Mouse (Mus musculus) limb, embryonic 14.5 days (tissue): ENCODE measurements at regions not wholly inside any gene's neighbourhood (a gene's known extent, or its start where the extent isn't known, plus 50 kb on each side); places are given as distances from the start of the nearest gene placed in this dataset.
"Not testable (repeated sequence)": the region's sequence is repeated elsewhere in the genome, so short reads cannot be mapped to it uniquely, and the experiment has no call there.

Source experiments
- ATAC-seq: fragments of 200-750 bp; cut with Nextera tagmentation; 2 replicates; pipeline ENCODE4 v1.8.0; 2017; ENCODE audit warnings: low read depth, moderate number of reproducible peaks, moderate TSS enrichment; ENCODE audit not compliant: low FRiP score
- DNase-seq: peaks from one replicate; pipeline ENCODE4 v3.0.0-alpha.2; 2015; ENCODE audit warnings: low spot score
- H3K27ac ChIP-seq: fragments of 300-500 bp; sonication (generic); replicated peaks from 2 replicates; pipeline ENCODE4 v1.5.1; 2014; ENCODE audit warnings: low read depth, mild to moderate bottlenecking, low read length, moderate library complexity, mixed read lengths
- H3K27me3 ChIP-seq: fragments of 300-500 bp; sonication (generic); 2 replicates; pipeline ENCODE4 v1.6.1; 2014; ENCODE audit warnings: low read length, mixed read lengths; ENCODE audit not compliant: control insufficient read depth, insufficient read depth
- H3K36me3 ChIP-seq: fragments of 300-500 bp; sonication (generic); 2 replicates; pipeline ENCODE4 v1.6.1; 2014; ENCODE audit warnings: mild to moderate bottlenecking, low read length, moderate library complexity, mixed read lengths; ENCODE audit not compliant: control insufficient read depth, insufficient read depth
- H3K4me1 ChIP-seq: fragments of 300-500 bp; sonication (generic); 2 replicates; pipeline ENCODE4 v1.6.1; 2014; ENCODE audit warnings: antibody characterized with exemption, low read length, mixed read lengths; ENCODE audit not compliant: control insufficient read depth, insufficient read depth
- H3K4me2 ChIP-seq: fragments of 300-500 bp; sonication (generic); replicated peaks from 2 replicates; pipeline ENCODE4 v1.6.1; 2014; ENCODE audit warnings: low read depth, mild to moderate bottlenecking, low read length, moderate library complexity; ENCODE audit not compliant: severe bottlenecking
- H3K4me3 ChIP-seq: fragments of 300-500 bp; sonication (generic); replicated peaks from 2 replicates; pipeline ENCODE4 v1.5.1; 2014; ENCODE audit warnings: low read length
- H3K9ac ChIP-seq: fragments of 300-500 bp; sonication (generic); 2 replicates; pipeline ENCODE4 v1.6.1; 2014; ENCODE audit warnings: mild to moderate bottlenecking, low read depth, low read length, moderate library complexity; ENCODE audit not compliant: severe bottlenecking
- H3K9me3 ChIP-seq: fragments of 300-500 bp; sonication (generic); 2 replicates; pipeline ENCODE4 v1.6.1; 2016; ENCODE audit warnings: low read length; ENCODE audit not compliant: control insufficient read depth
- POLR2A ChIP-seq: fragments of 200-500 bp; IDR thresholded peaks from 2 replicates; pipeline ENCODE4 v1.8.0; 2012; ENCODE audit warnings: inconsistent platforms, mild to moderate bottlenecking, moderate library complexity, borderline replicate concordance; ENCODE audit not compliant: insufficient read depth, insufficient read length; ENCODE audit errors: extremely low read depth
- WGBS: fragments of 180-500 bp; shearing (Covaris S2); extraction: QIAGEN DNeasy Blood & Tissue Kit; methylation state at CpG from one replicate; pipeline ENCODE4 v1.1.7; 2014; 5-methylcytosine and 5-hydroxymethylcytosine counted together

DNA sequence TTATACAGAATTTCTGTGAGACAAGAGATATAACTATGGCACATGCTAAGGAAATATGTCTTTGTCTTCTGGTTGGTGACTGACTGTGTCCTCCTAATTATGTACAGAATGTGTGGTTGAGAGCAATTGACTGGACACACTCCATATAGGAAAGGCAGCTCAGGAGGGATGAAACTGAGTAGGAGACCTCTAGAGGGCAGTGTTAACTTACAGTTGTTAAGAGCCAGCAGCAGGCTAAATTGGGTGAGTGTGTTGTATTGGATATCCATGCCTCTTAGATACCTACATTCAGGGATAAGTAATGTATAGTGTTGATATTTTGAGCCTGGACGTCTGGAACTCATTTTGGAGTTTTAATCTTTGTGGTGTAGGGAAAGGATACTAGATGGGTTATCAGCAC, 172.5 kb downstream of the Cd109 start:
- WGBS: 0% methylated on average over 1 of the region's 1 CpGs
- no peak overlapping the region for H3K4me2 ChIP-seq
- DNase-seq: peak; percentile 94
- no peaks in the 10 kb centered on the region for H3K9me3 ChIP-seq
- no peak for TF ChIP-seq POLR2A
- no peaks in the 10 kb centered on the region for H3K36me3 ChIP-seq
- H3K27ac ChIP-seq: no peak overlapping the region
- H3K4me3 ChIP-seq: no peak overlapping the region
- ATAC-seq: 0 out of 2 replicates have a peak, but pooled peaks have one; percentile 62
- H3K27me3 ChIP-seq: no peaks in the 10 kb centered on the region
- H3K4me1 ChIP-seq: peaks cover 5% of the 10 kb centered on the region; the same call in 1 of the 2 replicates
- no peak overlapping the region for H3K9ac ChIP-seq

DNA sequence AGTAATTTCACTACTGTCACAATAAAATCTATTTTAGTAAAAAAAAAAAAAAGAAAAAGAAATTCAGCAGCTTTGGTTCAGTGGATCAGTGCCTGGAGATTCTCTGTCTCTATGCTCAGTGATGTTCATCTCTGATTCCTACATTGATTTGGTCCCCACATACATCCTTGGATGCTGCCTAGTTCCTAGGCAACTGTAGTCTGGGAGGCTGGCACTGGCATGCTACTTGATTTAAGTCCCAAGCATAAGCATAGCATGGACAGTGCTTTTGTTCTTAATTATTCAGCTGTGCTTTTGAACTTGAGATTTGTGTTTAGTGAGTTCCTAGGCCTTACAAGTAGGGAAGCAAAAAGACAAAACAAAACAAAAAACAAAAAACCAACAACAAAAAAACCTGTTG, 174.4 kb downstream of the Cd109 start:
- ATAC-seq: no peak

DNA sequence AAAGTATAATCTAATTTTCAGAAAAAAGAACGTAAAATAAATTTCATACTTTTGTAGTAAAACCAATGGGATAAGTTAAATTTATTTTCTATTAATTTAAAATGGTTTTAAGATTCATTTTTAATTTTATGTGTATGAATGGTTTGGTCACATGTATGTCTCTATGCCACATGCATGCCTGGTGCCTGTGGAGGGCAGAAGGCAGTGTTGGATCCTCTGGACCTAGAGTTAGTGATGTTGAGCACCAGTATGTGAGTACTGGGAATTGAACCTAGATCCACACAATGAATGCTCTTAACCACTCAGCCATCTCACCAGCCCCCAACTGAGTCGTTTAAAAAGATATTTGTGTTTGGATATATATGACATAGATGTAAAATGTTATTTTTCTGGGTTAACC, 174.8 kb downstream of the Cd109 start:
- no peak for ATAC-seq
- H3K36me3 ChIP-seq: no peaks in the 10 kb centered on the region
- DNase-seq: no peak
- no peaks in the 10 kb centered on the region for H3K4me1 ChIP-seq
- no peak overlapping the region for H3K4me3 ChIP-seq
- no peak overlapping the region for H3K27ac ChIP-seq
- H3K9ac ChIP-seq: no peak overlapping the region
- no peak overlapping the region for H3K4me2 ChIP-seq
- TF ChIP-seq POLR2A: no peak
- H3K9me3 ChIP-seq: no peaks in the 10 kb centered on the region
- H3K27me3 ChIP-seq: no peaks in the 10 kb centered on the region
- whole genome bisulfite sequencing: 77% methylated on average over 2 of the region's 2 CpGs

More for the DNA sequence above, 174.4 kb downstream of the Cd109 start:
- H3K27ac ChIP-seq: no peak overlapping the region
- no peak for TF ChIP-seq POLR2A
- no peaks in the 10 kb centered on the region for H3K9me3 ChIP-seq
- no peak overlapping the region for H3K4me3 ChIP-seq
- H3K4me1 ChIP-seq: peaks cover 2% of the 10 kb centered on the region; the same call in 1 of the 2 replicates
- H3K36me3 ChIP-seq: no peaks in the 10 kb centered on the region
- H3K4me2 ChIP-seq: no peak overlapping the region
- H3K27me3 ChIP-seq: no peaks in the 10 kb centered on the region
- no peak for DNase-seq
- no peak overlapping the region for H3K9ac ChIP-seq

DNA sequence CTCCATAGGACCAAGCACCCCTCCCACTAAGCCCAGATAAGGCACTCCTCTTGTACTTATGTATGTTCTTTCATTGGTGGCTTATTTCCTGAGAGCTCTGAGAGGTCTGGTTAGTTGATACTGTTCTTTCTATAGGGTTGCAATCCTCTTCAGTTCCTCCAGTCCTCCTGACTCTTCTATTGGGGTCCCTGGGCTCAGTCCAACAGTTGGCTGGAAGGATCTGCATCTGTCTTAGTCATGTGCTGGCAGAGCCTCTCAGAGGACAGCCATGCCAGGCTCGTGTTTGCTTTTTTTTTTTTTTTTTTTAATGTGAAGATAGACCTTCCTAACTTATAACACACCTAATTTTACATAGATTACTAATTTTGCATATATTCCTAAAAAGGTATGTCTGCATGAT, 180.5 kb downstream of the Cd109 start:
- Histone ChIP-seq H3K9me3 (no peaks in the 10 kb centered on the region), H3K4me3 (no peak overlapping the region), H3K4me1 (no peaks in the 10 kb centered on the region), H3K4me2 (no peak overlapping the region), H3K27ac (no peak overlapping the region), H3K36me3 (no peaks in the 10 kb centered on the region), H3K9ac (no peak overlapping the region), H3K27me3 (no peaks in the 10 kb centered on the region)
- DNase-seq (no peak), ATAC-seq (no peak)
- 67% methylated on average over 1 of the region's 1 CpGs for WGBS
- TF ChIP-seq POLR2A: no peak

DNA sequence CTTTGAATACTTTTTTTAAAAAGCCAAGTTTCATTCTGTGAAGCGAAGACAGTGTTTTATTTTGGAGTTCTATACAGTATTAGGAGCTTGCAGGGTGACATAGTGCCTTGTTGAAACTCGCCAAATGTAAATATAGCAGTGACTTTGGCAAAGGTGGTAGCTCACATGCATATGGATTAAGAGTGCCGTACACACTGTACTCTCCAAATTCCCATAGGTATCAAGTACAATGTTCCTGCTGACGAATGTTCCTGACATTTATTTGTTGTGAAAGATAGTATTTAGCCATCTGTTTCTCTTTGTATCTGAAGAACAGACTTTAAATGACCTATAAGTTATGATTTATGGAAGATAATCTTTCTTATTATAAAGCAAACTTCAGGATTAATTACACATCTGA, 201.9 kb downstream of the Cd109 start:
- H3K4me1 ChIP-seq: no peaks in the 10 kb centered on the region
- no peaks in the 10 kb centered on the region for H3K36me3 ChIP-seq
- H3K27ac ChIP-seq: no peak overlapping the region
- no peaks in the 10 kb centered on the region for H3K27me3 ChIP-seq
- no peaks in the 10 kb centered on the region for H3K9me3 ChIP-seq
- no peak overlapping the region for H3K9ac ChIP-seq
- H3K4me3 ChIP-seq: no peak overlapping the region
- DNase-seq (no peak), ATAC-seq (no peak)
- H3K4me2 ChIP-seq: no peak overlapping the region
- no peak for TF ChIP-seq POLR2A
- 71% methylated on average over 4 of the region's 4 CpGs for WGBS

DNA sequence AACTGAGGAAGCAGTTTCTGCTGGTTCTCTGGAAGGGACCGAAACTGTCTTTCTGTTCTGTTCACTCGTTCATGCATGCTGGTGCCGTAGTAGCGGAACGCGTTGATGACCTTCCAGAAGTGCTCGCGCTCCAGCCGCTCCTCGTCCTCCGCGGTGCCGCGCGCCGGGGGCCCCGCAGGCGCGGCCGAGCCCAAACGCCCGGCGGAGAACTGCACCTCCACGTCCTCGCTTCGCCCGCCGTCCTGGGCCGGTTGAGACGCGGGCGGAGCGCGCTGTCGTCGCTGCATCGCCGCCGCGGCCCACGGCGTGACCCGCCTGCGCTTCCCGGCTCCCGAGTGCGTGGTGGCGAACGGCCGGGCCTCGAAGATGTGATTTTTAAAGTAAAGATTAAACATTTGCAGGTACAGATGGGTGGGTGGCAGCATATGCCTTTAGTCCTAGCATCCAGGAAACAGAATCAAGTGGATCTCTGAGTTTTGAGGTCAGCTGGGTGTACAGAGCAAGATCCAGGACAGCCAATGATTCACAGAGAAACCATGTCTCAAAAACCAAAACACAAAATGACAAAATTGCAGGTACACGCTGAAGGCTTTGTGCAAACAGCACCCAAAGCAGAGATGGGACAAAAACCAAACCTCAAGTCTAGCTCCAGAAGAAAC, 206.3 kb downstream of the Cd109 start:
- ATAC-seq: peak; percentile 67

More for the DNA sequence above, 206.3 kb downstream of the Cd109 start:
- 9% methylated on average over 30 of the region's 52 CpGs for WGBS
- H3K4me3 ChIP-seq: peak overlapping the region; percentile 31
- H3K36me3 ChIP-seq, H3K27ac ChIP-seq, DNase-seq, H3K9me3 ChIP-seq, H3K27me3 ChIP-seq, H3K4me1 ChIP-seq: not testable (repeated sequence)
- H3K9ac ChIP-seq: peak overlapping the region; percentile 57
- H3K4me2 ChIP-seq: peak overlapping the region; percentile 48
